Mouse (Mus musculus): ENCODE results near the gene Pyy.

- TF ChIP-seq GATA1 (IDR thresholded peaks at IDR 0.05; ENCODE audit: borderline replicate concordance, low read length) (no peak), FLI1 (IDR thresholded peaks at IDR 0.05; ENCODE audit: low read length) (no peak)
Measured at GRCm38 (mm10) chr11:102137625-102138446, 30.2 kb upstream of the Pyy start.
